Mouse (Mus musculus) liver, embryonic 12.5 days (tissue): ENCODE data around the gene Dab1. TPM values are rescaled to one million over a fixed set of nuclear protein-coding genes. Genes with fewer than 3 reads are reported as not detected.

Source experiments
- ATAC-seq: fragments of 200-750 bp; cut with Nextera tagmentation; 2 replicates; pipeline ENCODE4 v1.8.0; 2017; ENCODE audit warnings: moderate number of reproducible peaks, mild to moderate bottlenecking, moderate library complexity
- H3K27ac ChIP-seq: fragments of 300-500 bp; sonication (generic); 2 replicates; pipeline ENCODE4 v1.5.1; 2016; ENCODE audit warnings: mild to moderate bottlenecking
- H3K27me3 ChIP-seq: fragments of 300-500 bp; sonication (generic); replicated peaks from 2 replicates; pipeline ENCODE4 v1.6.1; 2016; ENCODE audit warnings: mild to moderate bottlenecking, moderate library complexity
- H3K36me3 ChIP-seq: fragments of 300-500 bp; sonication (generic); 2 replicates; pipeline ENCODE4 v1.6.1; 2016; ENCODE audit warnings: mild to moderate bottlenecking, moderate library complexity
- H3K4me1 ChIP-seq: fragments of 300-500 bp; sonication (generic); 2 replicates; pipeline ENCODE4 v1.6.1; 2016
- H3K4me2 ChIP-seq: fragments of 300-500 bp; sonication (generic); 2 replicates; pipeline ENCODE4 v1.6.1; 2016; ENCODE audit warnings: mild to moderate bottlenecking, moderate library complexity
- H3K4me3 ChIP-seq: fragments of 300-500 bp; sonication (generic); 2 replicates; pipeline ENCODE4 v1.5.1; 2016; ENCODE audit warnings: mild to moderate bottlenecking, moderate library complexity
- H3K9ac ChIP-seq: fragments of 300-500 bp; sonication (generic); 2 replicates; pipeline ENCODE4 v1.6.1; 2016; ENCODE audit warnings: mild to moderate bottlenecking, moderate library complexity
- H3K9me3 ChIP-seq: fragments of 300-500 bp; sonication (generic); replicated peaks from 2 replicates; pipeline ENCODE4 v1.6.1; 2016; ENCODE audit warnings: mild to moderate bottlenecking, moderate library complexity
- WGBS: fragments of 180-500 bp; shearing (Covaris S2); methylation state at CpG from one replicate; pipeline ENCODE4 v1.1.7; 2016; ENCODE audit not compliant: insufficient replicate concordance; 5-methylcytosine and 5-hydroxymethylcytosine counted together
- polyA plus RNA-seq: library from polyadenylated mRNA; unstranded; fragments of >200 nt; fragmentation: Nextera tagmentation; extraction: Ambion mirVana; gene quantifications from 2 replicates; pipeline ENCODE4 v1.2.1, GENCODE M21; 2016

The Dab1 gene
- polyA plus RNA-seq, 1 experiment from 2014 or later, result 0.45 TPM

- no peak overlapping the region for H3K27ac ChIP-seq
- H3K36me3 ChIP-seq, result no peaks in the 10 kb centered on the region
- H3K4me3 ChIP-seq, result no peak overlapping the region
- H3K4me1 ChIP-seq, result no peaks in the 10 kb centered on the region
- H3K9me3 ChIP-seq, result no peaks in the 10 kb centered on the region
- ATAC-seq, result no peak
- no peaks in the 10 kb centered on the region for H3K27me3 ChIP-seq
- H3K4me2 ChIP-seq, result no peak overlapping the region
- no peak overlapping the region for H3K9ac ChIP-seq
- WGBS, result 75% methylated on average over 8 of the region's 8 CpGs
These were observed 1006.2 kb downstream of the Dab1 start for GRCm38 (mm10) chr4:104625316-104625715.

- Histone ChIP-seq H3K9ac (no peak overlapping the region), H3K27ac (no peak overlapping the region), H3K4me1 (no peaks in the 10 kb centered on the region), H3K9me3 (no peaks in the 10 kb centered on the region), H3K36me3 (no peaks in the 10 kb centered on the region), H3K4me3 (no peak overlapping the region), H3K27me3 (no peaks in the 10 kb centered on the region), H3K4me2 (no peak overlapping the region)
- 77% methylated on average over 7 of the region's 7 CpGs for WGBS
- no peak for ATAC-seq
These were observed 1009.5 kb downstream of the Dab1 start for GRCm38 (mm10) chr4:104628708-104629107.

- no peak for ATAC-seq
- H3K4me1 ChIP-seq, result no peaks in the 10 kb centered on the region
- no peak overlapping the region for H3K4me3 ChIP-seq
- H3K27me3 ChIP-seq, result no peaks in the 10 kb centered on the region
- no peak overlapping the region for H3K9ac ChIP-seq
- no peak overlapping the region for H3K27ac ChIP-seq
- H3K9me3 ChIP-seq, result no peaks in the 10 kb centered on the region
- H3K4me2 ChIP-seq, result no peak overlapping the region
- 84% methylated on average over 4 of the region's 4 CpGs for WGBS
- no peaks in the 10 kb centered on the region for H3K36me3 ChIP-seq
These were observed 1017.9 kb downstream of the Dab1 start for GRCm38 (mm10) chr4:104637016-104637415.

GRCm38 (mm10) chr4:104640617-104641016, 1021.5 kb downstream of the Dab1 start:
- 79% methylated on average over 5 of the region's 5 CpGs for WGBS
- no peaks in the 10 kb centered on the region for H3K9me3 ChIP-seq
- no peaks in the 10 kb centered on the region for H3K36me3 ChIP-seq
- ATAC-seq, result no peak
- H3K4me1 ChIP-seq, result no peaks in the 10 kb centered on the region
- no peak overlapping the region for H3K4me3 ChIP-seq
- no peak overlapping the region for H3K27ac ChIP-seq
- no peak overlapping the region for H3K4me2 ChIP-seq
- no peaks in the 10 kb centered on the region for H3K27me3 ChIP-seq
- H3K9ac ChIP-seq, result no peak overlapping the region

GRCm38 (mm10) chr4:104642761-104643469, 1023.8 kb downstream of the Dab1 start:
- Histone ChIP-seq H3K27ac (no peak overlapping the region), H3K9me3 (no peaks in the 10 kb centered on the region), H3K4me3 (no peak overlapping the region), H3K4me1 (no peaks in the 10 kb centered on the region), H3K27me3 (no peaks in the 10 kb centered on the region), H3K36me3 (no peaks in the 10 kb centered on the region), H3K9ac (no peak overlapping the region), H3K4me2 (no peak overlapping the region)
- no peak for ATAC-seq
- WGBS, result 76% methylated on average over 8 of the region's 8 CpGs

GRCm38 (mm10) chr4:104643534-104644356, 1024.6 kb downstream of the Dab1 start:
- H3K27ac ChIP-seq, result no peak overlapping the region
- WGBS, result 57% methylated on average over 6 of the region's 6 CpGs
- no peak overlapping the region for H3K4me2 ChIP-seq
- no peaks in the 10 kb centered on the region for H3K27me3 ChIP-seq
- H3K4me1 ChIP-seq, result no peaks in the 10 kb centered on the region
- no peaks in the 10 kb centered on the region for H3K9me3 ChIP-seq
- no peak overlapping the region for H3K9ac ChIP-seq
- no peak overlapping the region for H3K4me3 ChIP-seq
- no peak for ATAC-seq
- H3K36me3 ChIP-seq, result no peaks in the 10 kb centered on the region

- H3K4me2 ChIP-seq, result no peak overlapping the region
- 76% methylated on average over 3 of the region's 3 CpGs for WGBS
- ATAC-seq, result no peak
- H3K9me3 ChIP-seq, result no peaks in the 10 kb centered on the region
- H3K27ac ChIP-seq, result no peak overlapping the region
- H3K36me3 ChIP-seq, result no peaks in the 10 kb centered on the region
- H3K4me3 ChIP-seq, result no peak overlapping the region
- no peaks in the 10 kb centered on the region for H3K27me3 ChIP-seq
- H3K9ac ChIP-seq, result no peak overlapping the region
- H3K4me1 ChIP-seq, result no peaks in the 10 kb centered on the region
These were observed 1025.1 kb downstream of the Dab1 start for GRCm38 (mm10) chr4:104644357-104644630.

- Histone ChIP-seq H3K4me2 (no peak overlapping the region), H3K27ac (no peak overlapping the region), H3K4me3 (no peak overlapping the region), H3K4me1 (no peaks in the 10 kb centered on the region), H3K9ac (no peak overlapping the region), H3K36me3 (no peaks in the 10 kb centered on the region), H3K27me3 (no peaks in the 10 kb centered on the region), H3K9me3 (no peaks in the 10 kb centered on the region)
- 81% methylated on average over 4 of the region's 4 CpGs for WGBS
- ATAC-seq, result no peak
These were observed 1025.7 kb downstream of the Dab1 start for GRCm38 (mm10) chr4:104644862-104645261.

GRCm38 (mm10) chr4:104651761-104652160, 1032.6 kb downstream of the Dab1 start:
- Histone ChIP-seq H3K36me3 (no peaks in the 10 kb centered on the region), H3K27ac (no peak overlapping the region)

GRCm38 (mm10) chr4:104656728-104657127, 1037.6 kb downstream of the Dab1 start:
- H3K4me2 ChIP-seq, result no peak overlapping the region
- no peak overlapping the region for H3K27ac ChIP-seq

More at GRCm38 (mm10) chr4:104651761-104652160, 1032.6 kb downstream of the Dab1 start:
- Histone ChIP-seq H3K4me2 (no peak overlapping the region), H3K9me3 (no peaks in the 10 kb centered on the region), H3K4me1 (no peaks in the 10 kb centered on the region), H3K4me3 (no peak overlapping the region), H3K27me3 (no peaks in the 10 kb centered on the region), H3K9ac (no peak overlapping the region)
- ATAC-seq, result no peak
- WGBS, result 62% methylated on average over 6 of the region's 6 CpGs

GRCm38 (mm10) chr4:104662841-104663614, 1043.9 kb downstream of the Dab1 start:
- Histone ChIP-seq H3K9ac (no peak overlapping the region), H3K36me3 (no peaks in the 10 kb centered on the region), H3K4me3 (no peak overlapping the region), H3K27me3 (no peaks in the 10 kb centered on the region), H3K27ac (no peak overlapping the region), H3K9me3 (no peaks in the 10 kb centered on the region), H3K4me2 (no peak overlapping the region), H3K4me1 (no peaks in the 10 kb centered on the region)
- ATAC-seq, result no peak
- 65% methylated on average over 12 of the region's 12 CpGs for WGBS

More at GRCm38 (mm10) chr4:104656728-104657127, 1037.6 kb downstream of the Dab1 start:
- no peaks in the 10 kb centered on the region for H3K9me3 ChIP-seq
- no peak overlapping the region for H3K4me3 ChIP-seq
- H3K4me1 ChIP-seq, result no peaks in the 10 kb centered on the region
- H3K9ac ChIP-seq, result no peak overlapping the region
- ATAC-seq, result no peak
- WGBS, result 71% methylated on average over 7 of the region's 7 CpGs
- no peaks in the 10 kb centered on the region for H3K27me3 ChIP-seq
- H3K36me3 ChIP-seq, result no peaks in the 10 kb centered on the region

GRCm38 (mm10) chr4:104665553-104665952, 1046.4 kb downstream of the Dab1 start:
- Histone ChIP-seq H3K4me2 (no peak overlapping the region), H3K9me3 (no peaks in the 10 kb centered on the region), H3K27ac (no peak overlapping the region), H3K36me3 (no peaks in the 10 kb centered on the region), H3K4me1 (no peaks in the 10 kb centered on the region), H3K4me3 (no peak overlapping the region), H3K9ac (no peak overlapping the region), H3K27me3 (no peaks in the 10 kb centered on the region)
- no peak for ATAC-seq
